Mouse (Mus musculus): Measurements from ENCODE around the gene Aldoart2.
"Not testable (repeated sequence)": the region's sequence is repeated elsewhere in the genome, so short reads cannot be mapped to it uniquely, and the experiment has no call there.

Gene Aldoart2

DNA sequence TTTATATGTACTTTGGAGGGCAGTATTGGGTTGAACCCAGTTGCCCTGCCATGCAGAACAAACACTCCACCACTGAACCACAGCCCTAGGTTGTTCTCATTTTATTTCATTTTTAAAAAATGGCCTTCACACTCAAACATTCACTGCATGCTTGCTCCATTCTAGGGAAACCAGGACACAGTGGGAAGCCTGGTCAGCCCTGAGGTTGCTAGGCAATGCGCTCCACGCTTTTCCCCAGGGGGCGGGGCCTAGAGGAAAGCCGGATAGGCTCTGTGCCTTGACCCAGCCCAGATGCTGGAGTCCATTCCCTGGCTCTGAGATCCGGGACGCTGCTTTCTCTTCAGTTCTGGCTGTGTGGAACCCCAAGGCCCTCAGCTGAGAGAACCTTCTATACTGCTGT is 8.8 kb downstream of the Aldoart2 start:
- DNase-seq (ENCODE audit: low read depth, low spot score) = no peak

DNA sequence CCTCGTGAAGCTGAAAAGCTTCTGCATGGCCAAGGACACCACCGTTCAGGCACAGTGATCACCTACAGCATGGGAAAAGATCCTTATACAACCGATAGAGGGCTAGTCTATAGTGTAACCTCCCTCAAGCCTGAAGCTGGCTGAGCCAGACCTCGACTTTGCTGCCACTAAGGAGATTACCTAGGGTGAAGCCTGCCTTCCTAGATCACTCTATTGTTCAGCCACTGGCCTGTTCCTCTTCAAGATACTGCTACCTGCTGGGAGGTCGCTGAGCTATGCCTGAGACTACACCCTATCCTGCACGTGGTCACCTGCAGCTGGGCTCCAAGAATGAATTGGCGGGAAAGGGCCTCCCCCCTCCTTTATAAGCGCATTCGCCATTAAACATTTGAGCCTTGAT is 21.9 kb downstream of the Aldoart2 start:
- DNase-seq (ENCODE audit: low read depth, low spot score) = not testable (repeated sequence)

DNA sequence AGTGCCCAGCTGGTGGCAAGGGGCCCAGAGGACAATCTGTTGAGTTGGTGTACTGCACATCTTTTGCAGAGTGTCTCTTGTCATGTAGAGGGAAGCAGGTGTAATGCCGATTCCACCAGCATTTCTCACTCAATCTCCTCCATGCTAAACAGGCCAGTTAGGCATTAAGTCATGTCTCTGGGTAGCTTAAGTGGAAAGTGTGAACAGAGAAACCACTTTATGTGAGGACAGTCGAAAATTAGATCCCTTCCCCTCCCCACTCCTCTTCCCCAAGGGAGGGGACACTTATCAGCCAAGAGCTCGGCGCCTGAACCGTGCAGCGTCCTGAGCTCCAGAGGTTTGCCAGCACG is 33.5 kb downstream of the Aldoart2 start:
- DNase-seq (ENCODE audit: low read depth, low spot score) = no peak

DNA sequence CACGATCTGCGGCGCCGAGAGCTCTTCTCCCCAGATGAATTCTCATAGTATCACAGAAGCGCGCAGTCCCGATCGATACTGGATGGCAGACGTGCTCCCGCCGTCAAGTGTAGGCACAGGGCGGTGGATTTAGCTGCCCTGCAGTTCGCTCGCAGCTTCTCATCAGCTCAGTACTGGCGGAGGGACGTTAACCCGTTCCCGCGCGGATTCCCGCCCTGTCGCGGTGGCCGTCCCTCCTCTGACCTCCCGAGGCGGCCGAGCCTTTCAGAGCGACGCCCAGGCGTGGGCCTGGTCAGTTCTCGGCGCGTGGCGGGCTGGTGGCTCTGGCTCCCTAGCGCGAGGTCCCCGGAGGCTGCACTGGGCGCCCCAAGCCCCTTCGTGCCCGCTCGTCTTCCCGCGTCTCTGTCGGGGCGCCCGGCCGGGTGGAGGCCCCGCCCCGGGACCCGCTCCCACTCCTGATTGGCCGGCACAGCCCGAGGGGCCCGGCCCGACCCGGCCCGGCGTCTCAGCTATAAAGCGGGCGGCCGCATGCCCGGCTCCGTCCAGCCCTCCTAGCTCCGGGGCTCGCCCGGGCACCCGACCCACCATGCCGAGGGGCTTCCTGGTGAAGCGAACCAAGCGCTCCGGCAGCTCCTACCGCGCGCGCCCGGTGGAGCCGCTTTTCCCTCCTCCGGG is 34.0 kb downstream of the Aldoart2 start, which contains the start of gene Insm2:
TSS of gene Insm2 (plus strand) at position 541 of the 675 bp plus-strand sequence.
- no peak for DNase-seq (ENCODE audit: low read depth, low spot score)

DNA sequence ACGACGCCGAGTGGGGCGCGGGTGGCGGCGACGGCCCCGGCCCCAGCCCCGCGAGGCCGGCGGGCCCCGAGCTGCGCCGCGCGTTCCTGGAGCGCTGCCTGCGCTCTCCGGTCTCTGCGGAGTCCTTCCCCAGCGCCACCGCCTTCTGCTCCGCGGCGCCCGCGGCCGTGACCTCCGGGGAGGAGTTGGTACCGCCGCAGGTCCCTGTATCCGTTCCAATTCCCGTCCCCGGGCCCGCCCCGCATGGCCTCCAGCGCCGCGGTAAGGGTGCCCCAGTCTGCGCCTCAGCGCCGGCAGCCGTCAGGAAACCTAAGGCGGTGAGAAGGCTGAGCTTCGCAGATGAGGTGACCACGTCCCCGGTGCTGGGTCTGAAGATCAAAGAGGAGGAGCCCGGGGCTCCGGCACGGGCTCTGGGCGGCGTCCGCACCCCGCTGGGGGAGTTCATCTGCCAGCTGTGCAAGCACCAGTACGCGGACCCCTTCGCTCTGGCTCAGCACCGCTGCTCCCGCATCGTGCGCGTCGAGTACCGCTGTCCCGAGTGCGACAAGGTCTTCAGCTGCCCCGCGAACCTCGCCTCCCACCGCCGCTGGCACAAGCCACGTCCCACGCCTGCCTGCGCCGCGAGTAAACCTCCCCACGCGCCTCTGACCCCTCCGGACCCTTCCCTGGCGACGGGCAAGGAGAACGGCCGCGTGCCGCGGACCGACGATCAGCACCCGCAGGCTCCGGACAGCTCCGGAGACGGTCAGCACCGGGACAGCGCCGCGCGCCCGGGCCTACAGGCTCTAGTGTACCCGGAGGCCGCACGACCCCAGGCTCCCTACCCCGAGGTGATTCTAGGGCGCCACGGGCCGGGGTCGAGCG is 34.8 kb downstream of the Aldoart2 start:
- no peak for DNase-seq (ENCODE audit: low read depth, low spot score)

DNA sequence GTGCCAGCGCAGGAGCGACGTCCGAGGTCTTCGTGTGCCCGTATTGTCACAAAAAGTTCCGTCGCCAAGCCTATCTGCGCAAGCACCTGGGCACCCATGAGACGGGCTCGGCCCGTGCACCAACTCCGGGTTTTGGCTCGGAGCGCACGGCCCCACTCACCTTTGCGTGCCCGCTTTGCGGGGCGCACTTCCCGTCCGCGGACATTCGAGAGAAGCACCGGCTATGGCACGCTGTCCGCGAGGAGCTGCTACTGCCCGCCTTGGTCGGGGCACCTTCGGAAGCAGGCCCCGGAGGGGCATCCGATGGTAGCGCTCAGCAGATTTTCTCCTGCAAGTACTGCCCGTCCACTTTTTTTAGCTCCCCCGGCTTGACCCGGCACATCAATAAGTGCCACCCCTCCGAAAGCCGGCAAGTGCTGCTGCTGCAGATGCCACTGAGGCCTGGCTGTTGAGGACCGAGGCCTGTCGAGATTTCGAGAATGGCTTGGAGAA is 35.5 kb downstream of the Aldoart2 start:
- DNase-seq (ENCODE audit: low read depth, low spot score) = no peak

DNA sequence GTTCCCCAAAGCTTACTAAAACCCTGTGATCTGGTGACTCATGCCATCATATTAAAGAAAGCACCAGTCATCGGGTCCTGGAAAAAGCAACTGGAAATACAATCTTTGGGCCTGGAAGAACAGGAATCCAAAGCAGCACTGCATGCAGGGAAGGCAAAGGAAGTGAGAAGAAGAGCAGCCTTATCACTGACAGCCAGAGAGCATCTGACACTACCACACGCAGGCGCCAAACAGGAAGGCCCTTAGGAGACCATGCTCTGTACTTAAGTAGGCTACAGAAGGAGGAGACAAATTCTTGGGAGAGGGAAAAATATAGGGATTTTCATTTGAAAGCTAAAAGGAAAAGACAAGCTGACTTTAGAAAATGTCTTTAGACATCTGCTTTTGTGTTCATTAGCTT is 39.4 kb downstream of the Aldoart2 start:
- DNase-seq (ENCODE audit: low read depth, low spot score) = no peak

DNA sequence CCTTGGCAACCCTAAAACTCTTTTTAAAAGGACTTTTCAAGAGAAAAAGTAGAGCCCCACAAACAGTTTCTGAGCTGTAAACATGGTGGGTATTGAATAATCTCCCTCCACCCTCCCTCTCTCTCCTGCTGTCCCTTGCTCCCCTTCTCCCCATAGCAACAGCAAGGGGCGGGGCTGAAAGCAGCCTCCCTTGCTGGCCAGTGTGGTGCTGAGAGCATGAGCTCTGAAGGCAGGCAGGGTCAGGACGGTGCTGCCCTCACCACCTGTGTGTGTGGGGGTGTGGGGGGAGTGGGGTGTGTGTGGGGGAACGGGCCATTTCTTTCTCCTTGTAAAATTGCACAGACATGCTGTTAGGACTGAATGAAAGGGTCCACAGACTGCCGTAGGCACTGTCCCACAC is 42.9 kb downstream of the Aldoart2 start:
- DNase-seq (ENCODE audit: low read depth, low spot score) = no peak

DNA sequence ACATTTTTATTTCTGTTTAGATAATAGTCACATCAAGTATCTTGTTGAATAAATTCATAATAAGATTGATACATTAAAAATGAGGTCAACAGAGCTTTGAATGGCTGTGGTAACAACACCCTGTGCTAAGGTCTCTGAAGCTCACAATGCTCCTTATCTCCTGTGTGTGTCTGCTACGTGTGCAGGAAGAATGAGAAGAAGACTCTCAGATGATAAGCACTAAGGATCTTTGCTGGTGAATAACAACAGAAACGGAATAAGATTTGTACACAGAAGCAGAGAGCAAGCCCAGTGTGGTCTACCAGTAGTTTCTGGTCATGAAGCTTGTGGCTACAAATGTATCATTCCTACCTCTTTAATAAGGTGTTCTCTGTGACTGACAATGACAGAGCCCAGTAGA is 45.8 kb downstream of the Aldoart2 start:
- no peak for DNase-seq (ENCODE audit: low read depth, low spot score)

Measured in brain, embryonic 18.5 days (tissue).